Mouse (Mus musculus) embryonic facial prominence, embryonic 11.5 days (tissue): ENCODE results near the gene Sash3. TPM values are rescaled to one million over a fixed set of nuclear protein-coding genes. Genes with fewer than 3 reads are reported as not detected.
A peak's percentile ranks its signal among the peaks of the same experiment; 100 is the strongest.

ENCODE experiments used
- ATAC-seq: fragments of 200-750 bp; cut with Nextera tagmentation; replicated peaks from 2 replicates; pipeline ENCODE4 v1.8.0; 2017; ENCODE audit warnings: low read depth; ENCODE audit not compliant: insufficient number of reproducible peaks, low FRiP score, low TSS enrichment
- DNase-seq: peaks from one replicate; pipeline ENCODE4 v3.0.0-alpha.2; 2015; ENCODE audit warnings: low spot score
- H3K27ac ChIP-seq: fragments of 300-500 bp; sonication (generic); replicated peaks from 2 replicates; pipeline ENCODE4 v1.5.1; 2014; ENCODE audit warnings: mild to moderate bottlenecking, low read depth, low read length, control low read depth
- H3K27me3 ChIP-seq: fragments of 300-500 bp; sonication (generic); 2 replicates; pipeline ENCODE4 v1.6.1; 2014; ENCODE audit warnings: mild to moderate bottlenecking, low read length, moderate library complexity, mixed read lengths; ENCODE audit not compliant: control insufficient read depth, insufficient read depth
- H3K36me3 ChIP-seq: fragments of 300-500 bp; sonication (generic); replicated peaks from 2 replicates; pipeline ENCODE4 v1.6.1; 2014; ENCODE audit warnings: low read depth, mild to moderate bottlenecking, low read length, moderate library complexity, mixed read lengths; ENCODE audit not compliant: control insufficient read depth, insufficient read depth
- H3K4me1 ChIP-seq: fragments of 300-500 bp; sonication (generic); 2 replicates; pipeline ENCODE4 v1.6.1; 2014; ENCODE audit warnings: low read length, mixed read lengths; ENCODE audit not compliant: control insufficient read depth, insufficient read depth
- H3K4me2 ChIP-seq: fragments of 300-500 bp; sonication (generic); 2 replicates; pipeline ENCODE4 v1.6.1; 2014; ENCODE audit warnings: low read depth, mild to moderate bottlenecking, control low read depth, low read length, moderate library complexity
- H3K4me3 ChIP-seq: fragments of 300-500 bp; sonication (generic); 2 replicates; pipeline ENCODE4 v1.5.1; 2014; ENCODE audit warnings: low read depth, low read length, control low read depth
- H3K9ac ChIP-seq: fragments of 300-500 bp; sonication (generic); replicated peaks from 2 replicates; pipeline ENCODE4 v1.6.1; 2014; ENCODE audit warnings: mild to moderate bottlenecking, control low read depth, low read length
- H3K9me3 ChIP-seq: fragments of 300-500 bp; sonication (generic); replicated peaks from 2 replicates; pipeline ENCODE4 v1.6.1; 2016; ENCODE audit warnings: mild to moderate bottlenecking, low read length, inconsistent platforms, mixed read lengths; ENCODE audit not compliant: control insufficient read depth
- WGBS: fragments of 180-500 bp; shearing (Covaris S2); extraction: QIAGEN DNeasy Blood & Tissue Kit; methylation state at CpG from one replicate; pipeline ENCODE4 v1.1.7; 2014; 5-methylcytosine and 5-hydroxymethylcytosine counted together
- polyA plus RNA-seq: library from polyadenylated mRNA; unstranded; fragments of >200 nt; fragmentation: Nextera tagmentation; extraction: Ambion mirVana; gene quantifications from 2 replicates; pipeline ENCODE4 v1.2.1, GENCODE M21; 2014

Sash3 gene
- polyA plus RNA-seq, 1 experiment from 2014 or later: 1.5 TPM

DNA sequence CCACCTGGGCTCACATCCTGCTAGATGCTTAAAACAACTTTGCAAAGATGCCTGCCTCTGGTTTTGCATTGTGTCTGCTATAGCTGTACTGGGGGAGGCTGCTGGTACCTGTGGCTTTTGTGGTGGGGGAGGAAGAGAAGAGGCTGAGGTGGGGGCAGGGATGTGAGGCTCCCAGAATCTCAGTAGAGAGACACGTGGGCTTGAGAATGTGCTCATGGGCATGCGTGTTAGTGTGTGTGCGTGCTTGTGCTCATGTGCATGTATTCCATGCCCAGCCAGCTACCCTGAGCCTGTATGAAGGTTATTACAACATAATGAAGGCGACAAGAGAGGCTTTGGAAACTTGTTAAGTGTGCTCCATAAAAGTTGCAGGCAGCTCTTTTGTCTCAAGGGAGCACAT lies 9.3 kb upstream of the Sash3 start:
- Histone ChIP-seq H3K27ac (no peak overlapping the region), H3K9ac (no peak overlapping the region), H3K4me3 (no peak overlapping the region), H3K27me3 (no peaks in the 10 kb centered on the region), H3K9me3 (no peaks in the 10 kb centered on the region), H3K4me1 (no peaks in the 10 kb centered on the region), H3K4me2 (no peak overlapping the region), H3K36me3 (no peaks in the 10 kb centered on the region)
- DNase-seq: no peak
- no peak for ATAC-seq
- 91% methylated on average over 4 of the region's 4 CpGs for WGBS

DNA sequence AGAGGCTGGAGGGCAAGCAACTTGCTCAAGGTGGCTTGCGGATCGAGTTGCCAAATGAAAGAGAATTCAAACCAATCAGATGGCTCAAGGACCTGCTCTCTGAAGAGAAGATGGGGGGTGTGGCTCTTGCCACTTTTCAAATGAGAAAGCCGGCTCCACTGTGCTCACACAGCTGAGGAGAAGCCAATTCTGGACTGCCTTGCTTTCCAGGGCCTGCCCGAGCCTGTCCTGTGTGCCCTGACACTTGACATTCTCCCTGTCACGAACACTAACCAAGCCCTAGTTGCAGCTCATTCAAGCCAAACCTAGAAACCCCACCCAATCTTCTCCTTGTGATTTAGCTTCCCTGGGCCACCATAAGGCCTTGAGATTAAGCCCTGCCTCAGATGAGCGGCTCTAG lies 8.2 kb upstream of the Sash3 start:
- Histone ChIP-seq H3K27me3 (no peaks in the 10 kb centered on the region), H3K4me2 (no peak overlapping the region), H3K9me3 (no peaks in the 10 kb centered on the region), H3K9ac (no peak overlapping the region), H3K4me3 (no peak overlapping the region), H3K4me1 (no peaks in the 10 kb centered on the region), H3K36me3 (no peaks in the 10 kb centered on the region), H3K27ac (no peak overlapping the region)
- WGBS: 72% methylated on average over 6 of the region's 6 CpGs
- DNase-seq (no peak), ATAC-seq (no peak)

DNA sequence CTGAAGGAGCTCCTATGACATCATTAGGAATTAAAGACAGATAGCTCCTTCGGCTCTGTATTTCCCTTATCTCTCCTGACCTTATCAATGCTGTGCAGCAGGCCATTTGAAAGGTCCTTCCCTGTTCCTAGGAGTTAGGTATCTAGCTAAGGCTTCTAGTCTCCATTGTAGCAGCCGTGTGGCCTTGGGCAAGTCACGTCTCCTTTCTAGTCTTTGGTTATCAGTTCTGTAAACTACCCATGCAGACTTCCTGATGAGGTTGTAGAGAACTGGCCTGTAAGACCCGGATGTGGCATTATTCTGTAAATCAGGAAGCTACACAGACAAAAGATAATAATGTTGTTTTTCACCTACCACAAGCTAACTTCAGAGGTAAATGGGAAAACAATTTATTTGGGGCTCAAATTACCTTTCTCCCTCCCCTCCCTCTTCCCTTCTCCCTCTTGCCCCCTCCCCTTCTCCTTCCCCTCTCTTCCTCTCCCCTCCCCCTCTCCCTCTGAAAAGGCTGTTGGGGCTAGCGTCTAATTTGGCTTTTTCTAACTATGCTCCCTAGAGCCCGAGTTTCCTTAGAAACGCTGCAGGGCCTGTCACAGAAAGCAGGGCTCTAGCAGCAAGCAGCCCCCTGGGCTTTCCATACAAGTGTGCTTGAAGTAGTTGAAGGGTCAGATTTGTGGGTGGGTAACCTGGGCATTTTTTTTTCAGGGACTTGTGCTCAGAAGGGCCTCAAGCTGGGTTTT lies 7.5 kb upstream of the Sash3 start:
- WGBS: 50% methylated on average over 7 of the region's 7 CpGs
- ATAC-seq: no peak
- H3K9me3 ChIP-seq: no peaks in the 10 kb centered on the region
- peak; percentile 35 for DNase-seq
- H3K27ac ChIP-seq: no peak overlapping the region
- no peak overlapping the region for H3K4me2 ChIP-seq
- H3K27me3 ChIP-seq: no peaks in the 10 kb centered on the region
- no peaks in the 10 kb centered on the region for H3K4me1 ChIP-seq
- no peak overlapping the region for H3K9ac ChIP-seq
- H3K36me3 ChIP-seq: no peaks in the 10 kb centered on the region
- H3K4me3 ChIP-seq: no peak overlapping the region

DNA sequence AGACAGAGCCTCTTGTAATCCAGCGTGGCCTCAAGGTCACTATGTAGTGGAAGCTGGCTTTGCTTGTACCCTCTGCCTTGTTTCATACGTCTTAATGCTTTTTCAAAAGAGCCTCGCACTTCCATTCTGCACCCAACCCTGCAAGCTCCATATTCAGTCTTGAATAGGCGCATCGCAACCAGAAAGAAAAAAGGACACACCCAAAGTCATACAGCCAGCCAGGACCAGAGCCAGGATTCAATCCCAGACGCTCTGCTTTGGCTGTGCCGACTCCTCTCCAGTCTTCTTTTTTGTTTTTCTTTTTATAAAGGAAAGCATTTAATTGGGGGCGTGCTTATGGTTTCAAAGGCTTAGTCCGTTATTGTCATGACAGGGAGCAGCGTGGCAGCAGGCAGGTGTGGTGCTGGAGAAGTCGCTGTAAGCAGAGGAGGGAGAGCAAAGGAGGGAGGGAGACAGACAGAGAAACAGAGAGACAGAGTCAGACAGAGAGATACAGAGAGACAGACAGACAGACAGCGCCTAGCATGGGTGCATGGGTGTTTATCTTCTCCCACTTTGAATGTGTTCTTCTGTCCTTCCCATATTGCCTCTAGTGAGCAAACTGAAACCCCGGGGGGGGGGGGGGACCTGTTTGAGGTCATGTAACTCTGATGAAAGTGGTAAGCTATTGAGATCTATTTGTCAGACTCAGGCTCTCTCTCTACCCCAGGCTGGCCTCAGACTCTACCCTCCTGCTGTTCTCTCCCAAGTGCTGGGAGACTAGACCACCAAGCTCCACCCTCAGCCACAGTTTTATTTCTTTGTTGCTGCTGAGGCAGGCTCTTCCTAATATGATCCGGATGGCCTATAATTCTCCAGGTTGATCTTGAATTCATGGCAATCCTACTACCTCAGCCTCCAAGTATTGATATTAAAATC lies 6.6 kb upstream of the Sash3 start:
- ATAC-seq (0 out of 2 replicates have a peak, but pooled peaks have one; percentile 61), DNase-seq (no peak)
- Histone ChIP-seq H3K9me3 (no peaks in the 10 kb centered on the region), H3K4me3 (no peak overlapping the region), H3K36me3 (no peaks in the 10 kb centered on the region), H3K27me3 (no peaks in the 10 kb centered on the region), H3K9ac (no peak overlapping the region), H3K4me2 (no peak overlapping the region), H3K4me1 (no peaks in the 10 kb centered on the region), H3K27ac (no peak overlapping the region)
- 46% methylated on average over 14 of the region's 14 CpGs for WGBS

DNA sequence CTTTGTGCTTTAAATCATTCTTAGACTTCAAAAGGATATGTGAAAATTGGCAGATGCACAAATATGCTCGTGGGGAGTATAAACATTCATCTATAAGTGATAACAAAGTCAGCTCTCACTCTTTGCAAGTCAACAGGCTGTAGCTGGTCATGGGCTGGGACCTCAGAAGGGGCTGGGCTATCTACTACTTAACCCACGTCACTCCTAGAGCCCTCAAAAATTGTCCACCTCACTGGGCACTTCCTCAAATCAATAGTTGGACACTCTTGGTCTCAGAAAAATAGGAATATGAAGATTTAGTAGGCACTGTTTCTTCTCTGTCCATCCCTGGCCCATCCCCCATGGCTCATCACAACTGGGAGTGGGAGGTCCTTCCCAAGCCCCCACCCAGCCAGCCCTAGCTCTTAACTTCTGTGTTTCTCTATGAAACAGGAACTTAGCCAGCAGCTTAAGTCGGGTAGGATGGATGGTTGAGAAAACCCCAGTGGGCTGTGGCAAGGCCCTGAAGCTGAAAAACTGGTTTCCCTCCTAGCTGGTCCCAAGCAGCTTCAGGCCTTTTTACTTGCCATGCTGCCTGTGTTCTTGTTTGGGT lies 5.9 kb upstream of the Sash3 start:
- Histone ChIP-seq H3K27me3 (no peaks in the 10 kb centered on the region), H3K9ac (no peak overlapping the region), H3K36me3 (no peaks in the 10 kb centered on the region), H3K4me3 (no peak overlapping the region), H3K27ac (no peak overlapping the region), H3K4me2 (no peak overlapping the region), H3K9me3 (no peaks in the 10 kb centered on the region), H3K4me1 (no peaks in the 10 kb centered on the region)
- WGBS: 61% methylated on average over 3 of the region's 3 CpGs
- DNase-seq: no peak
- no peak for ATAC-seq

DNA sequence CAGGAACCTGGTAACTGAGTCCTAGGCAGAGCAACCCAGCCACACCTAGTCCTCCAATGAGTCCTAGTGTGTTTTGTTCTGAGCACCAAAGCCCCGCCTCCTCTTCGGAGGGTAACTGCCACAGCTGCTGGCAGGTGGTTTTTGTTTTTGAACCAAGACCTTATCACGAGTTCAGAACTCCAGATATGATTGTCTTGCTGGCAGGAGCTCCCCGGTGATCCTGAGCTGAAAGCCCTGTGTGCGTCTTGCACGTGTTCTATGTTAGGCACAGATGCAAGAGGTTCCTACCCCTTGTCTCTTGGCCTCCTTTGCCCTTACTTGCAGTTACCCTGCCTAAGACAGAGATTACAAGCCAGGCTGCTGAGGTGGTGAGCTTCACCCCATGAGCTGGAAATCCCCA lies 4.8 kb upstream of the Sash3 start:
- WGBS: 76% methylated on average over 6 of the region's 6 CpGs

DNA sequence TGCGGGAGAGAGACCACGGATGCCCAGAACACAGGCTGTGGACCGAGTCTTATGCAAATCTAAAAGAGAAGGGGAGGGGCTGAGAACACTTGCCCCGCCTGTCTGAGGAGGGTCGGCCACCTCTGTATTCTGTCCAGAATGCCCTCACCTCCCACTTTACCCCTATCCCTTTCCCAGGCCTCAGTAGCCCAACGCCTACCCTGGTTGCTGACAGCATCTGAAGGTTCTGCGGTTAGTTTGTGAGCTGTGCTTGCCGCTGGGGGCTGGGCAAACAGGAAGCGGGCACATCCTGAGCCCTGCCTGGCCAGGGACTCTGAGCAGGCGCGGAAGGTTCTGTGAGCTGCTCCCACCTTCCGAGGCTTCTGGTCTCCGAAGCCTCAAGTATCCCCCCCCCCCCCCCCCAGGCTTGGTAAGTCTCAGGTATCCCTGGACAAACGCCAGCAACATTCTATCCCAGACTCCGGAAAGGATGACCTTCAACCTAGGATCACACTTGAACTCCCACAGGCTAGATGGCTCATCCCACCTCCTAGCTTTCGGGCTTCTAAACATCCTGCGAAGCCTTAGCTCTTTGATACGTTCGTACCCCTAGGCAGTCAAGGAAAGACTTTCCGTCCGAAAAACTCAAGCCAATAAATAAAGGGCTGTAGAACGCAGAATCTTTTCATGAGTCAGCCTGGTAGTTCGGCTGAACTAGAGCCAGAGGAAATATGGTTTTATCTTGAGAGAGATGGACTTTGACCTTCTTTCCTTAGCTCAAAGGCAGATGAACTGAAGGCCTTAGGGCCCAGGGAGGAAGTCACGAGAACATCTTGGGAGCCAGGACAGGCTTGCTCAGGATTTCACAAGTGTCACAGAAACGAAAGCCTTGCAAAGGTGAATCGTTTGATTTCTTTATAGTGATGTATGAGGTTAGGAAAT lies 2.6 kb upstream of the Sash3 start:
- Histone ChIP-seq H3K9ac (no peak overlapping the region), H3K9me3 (no peaks in the 10 kb centered on the region), H3K4me2 (peak overlapping the region; percentile 39), H3K27me3 (no peaks in the 10 kb centered on the region), H3K4me1 (no peaks in the 10 kb centered on the region), H3K4me3 (0 out of 2 replicates have a peak overlapping the region, but pooled peaks have one; percentile 10), H3K27ac (no peak overlapping the region), H3K36me3 (no peaks in the 10 kb centered on the region)
- ATAC-seq (no peak), DNase-seq (peak; percentile 19)
- 53% methylated on average over 26 of the region's 26 CpGs for WGBS

More for the DNA sequence above, 4.8 kb upstream of the Sash3 start:
- no peak overlapping the region for H3K27ac ChIP-seq
- no peaks in the 10 kb centered on the region for H3K27me3 ChIP-seq
- no peaks in the 10 kb centered on the region for H3K4me1 ChIP-seq
- no peaks in the 10 kb centered on the region for H3K9me3 ChIP-seq
- H3K4me2 ChIP-seq: no peak overlapping the region
- H3K36me3 ChIP-seq: no peaks in the 10 kb centered on the region
- H3K9ac ChIP-seq: no peak overlapping the region
- ATAC-seq (no peak), DNase-seq (no peak)
- no peak overlapping the region for H3K4me3 ChIP-seq
